Mouse (Mus musculus) heart, embryonic 13.5 days (tissue): ENCODE results near the gene Hoxa6. TPM values are rescaled to one million over a fixed set of nuclear protein-coding genes. Genes with fewer than 3 reads are reported as not detected.

ENCODE experiments used
- ATAC-seq: fragments of 200-750 bp; cut with Nextera tagmentation; 2 replicates; pipeline ENCODE4 v1.8.0; 2017; ENCODE audit warnings: moderate TSS enrichment; ENCODE audit not compliant: insufficient number of reproducible peaks, low FRiP score, low TSS enrichment; ENCODE audit errors: extremely low read depth
- H3K27ac ChIP-seq: fragments of 300-500 bp; sonication (generic); replicated peaks from 2 replicates; pipeline ENCODE4 v1.5.1; 2015; ENCODE audit warnings: moderate library complexity, mild to moderate bottlenecking, inconsistent platforms
- H3K27me3 ChIP-seq: fragments of 300-500 bp; sonication (generic); replicated peaks from 2 replicates; pipeline ENCODE4 v1.6.1; 2015; ENCODE audit warnings: mild to moderate bottlenecking, inconsistent platforms
- H3K36me3 ChIP-seq: fragments of 300-500 bp; sonication (generic); 2 replicates; pipeline ENCODE4 v1.6.1; 2015; ENCODE audit warnings: mild to moderate bottlenecking, inconsistent platforms
- H3K4me1 ChIP-seq: fragments of 300-500 bp; sonication (generic); 2 replicates; pipeline ENCODE4 v1.6.1; 2015; ENCODE audit warnings: inconsistent platforms
- H3K4me2 ChIP-seq: fragments of 300-500 bp; sonication (generic); 2 replicates; pipeline ENCODE4 v1.6.1; 2015; ENCODE audit warnings: inconsistent platforms, mild to moderate bottlenecking, moderate library complexity
- H3K4me3 ChIP-seq: fragments of 300-500 bp; sonication (generic); 2 replicates; pipeline ENCODE4 v1.5.1; 2015; ENCODE audit warnings: moderate library complexity, mild to moderate bottlenecking, inconsistent platforms
- H3K9ac ChIP-seq: fragments of 300-500 bp; sonication (generic); 2 replicates; pipeline ENCODE4 v1.6.1; 2015; ENCODE audit warnings: inconsistent platforms, mild to moderate bottlenecking, moderate library complexity
- H3K9me3 ChIP-seq: fragments of 300-500 bp; sonication (generic); 2 replicates; pipeline ENCODE4 v1.6.1; 2016; ENCODE audit warnings: inconsistent platforms
- WGBS: fragments of 180-500 bp; shearing (Covaris S2); methylation state at CpG from one replicate; pipeline ENCODE4 v1.1.7; 2015; ENCODE audit warnings: mixed read lengths; 5-methylcytosine and 5-hydroxymethylcytosine counted together
- polyA plus RNA-seq: library from polyadenylated mRNA; unstranded; fragments of >200 nt; fragmentation: Nextera tagmentation; extraction: Ambion mirVana; gene quantifications from 2 replicates; pipeline ENCODE4 v1.2.1, GENCODE M21; 2015

The Hoxa6 gene
- polyA plus RNA-seq, 1 experiment from 2014 or later, result 0.40 TPM

DNA sequence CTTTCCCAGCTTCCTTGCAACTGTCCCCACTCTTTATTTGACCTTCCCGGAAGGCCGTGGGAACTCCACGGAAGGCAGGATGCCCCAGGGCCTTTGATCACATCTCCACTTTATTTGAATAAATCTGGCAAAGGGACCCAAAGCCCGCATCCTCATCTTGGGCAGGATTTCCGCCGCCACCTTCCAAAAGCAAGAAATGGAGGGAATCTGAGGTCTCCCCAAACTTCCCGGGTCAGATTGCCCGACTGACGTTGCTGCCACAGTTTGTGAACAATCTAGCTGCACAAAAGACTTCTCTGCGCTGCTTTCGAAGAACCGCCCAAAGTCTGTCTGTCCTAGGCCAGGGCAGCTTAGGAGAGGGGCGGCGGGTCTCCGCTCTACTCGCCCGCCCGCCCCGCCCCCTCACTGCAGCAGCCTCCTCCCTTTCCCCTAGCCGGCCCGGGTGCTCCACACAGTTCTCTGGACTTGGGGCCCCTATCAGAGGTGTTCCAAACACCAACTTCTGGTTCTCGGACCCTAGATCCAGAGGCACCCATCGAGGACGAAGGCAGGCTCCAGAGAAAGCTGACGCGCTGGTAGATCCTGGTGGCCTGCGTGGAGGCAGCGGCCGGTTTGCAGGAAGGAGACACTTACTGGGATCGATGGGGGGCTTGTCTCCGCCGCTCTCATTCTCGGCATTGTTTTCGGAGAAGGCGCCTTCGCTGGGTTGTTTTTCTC lies 16.5 kb upstream of the Hoxa6 start:
- Histone ChIP-seq H3K9ac (no peak overlapping the region), H3K4me2 (no peak overlapping the region), H3K9me3 (no peaks in the 10 kb centered on the region), H3K27me3 (peaks cover 99% of the 10 kb centered on the region), H3K27ac (no peak overlapping the region), H3K4me1 (peaks cover 15% of the 10 kb centered on the region; the same call in 1 of the 2 replicates), H3K36me3 (no peaks in the 10 kb centered on the region), H3K4me3 (peak overlapping the region; percentile 23; the same call in 1 of the 2 replicates)
- 1% methylated on average over 36 of the region's 36 CpGs for WGBS
- no peak for ATAC-seq

DNA sequence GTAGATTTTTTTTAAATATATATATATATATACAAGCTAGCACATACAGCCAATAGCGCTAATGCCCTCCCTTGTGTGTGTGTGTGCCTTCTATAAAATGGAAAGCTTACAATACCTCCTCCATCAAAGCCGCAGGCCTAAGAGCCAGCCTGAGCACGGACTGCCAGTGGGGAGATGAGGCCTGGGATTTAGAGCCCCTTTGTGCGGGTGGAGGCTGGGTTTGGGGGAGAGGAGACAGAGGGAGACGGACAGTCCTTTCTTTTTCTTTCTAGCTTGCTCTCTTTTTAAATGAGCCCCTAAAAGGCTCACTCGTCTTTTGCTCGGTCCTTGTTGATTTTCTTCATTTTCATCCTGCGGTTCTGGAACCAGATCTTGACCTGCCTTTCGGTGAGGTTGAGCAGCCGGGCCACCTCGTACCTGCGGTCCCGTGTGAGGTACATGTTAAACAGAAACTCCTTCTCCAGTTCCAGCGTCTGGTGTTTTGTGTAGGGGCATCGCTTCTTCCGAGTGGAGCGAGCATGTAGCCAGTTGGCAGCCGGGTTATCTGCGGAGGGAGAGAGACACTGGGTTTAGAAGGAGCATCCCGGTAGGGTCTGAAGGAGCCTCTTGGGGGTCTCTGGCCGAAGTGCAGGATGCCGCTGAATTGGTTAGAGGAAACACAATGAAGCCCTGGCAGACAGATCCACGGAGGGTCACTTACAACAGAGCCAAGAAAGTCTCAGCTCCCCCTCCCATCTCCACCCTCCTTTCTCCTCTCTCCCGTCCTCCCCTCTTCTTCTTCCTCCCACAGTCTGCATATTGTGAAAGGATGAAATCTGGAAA lies 15.6 kb upstream of the Hoxa6 start:
- Histone ChIP-seq H3K9ac (no peak overlapping the region), H3K4me3 (no peak overlapping the region; the same call in 1 of the 2 replicates), H3K27ac (no peak overlapping the region), H3K36me3 (no peaks in the 10 kb centered on the region), H3K27me3 (peaks cover 99% of the 10 kb centered on the region), H3K4me2 (peak overlapping the region; percentile 26; the same call in 1 of the 2 replicates), H3K9me3 (no peaks in the 10 kb centered on the region), H3K4me1 (peaks cover 15% of the 10 kb centered on the region; the same call in 1 of the 2 replicates)
- WGBS, result 4% methylated on average over 24 of the region's 24 CpGs
- ATAC-seq, result no peak

DNA sequence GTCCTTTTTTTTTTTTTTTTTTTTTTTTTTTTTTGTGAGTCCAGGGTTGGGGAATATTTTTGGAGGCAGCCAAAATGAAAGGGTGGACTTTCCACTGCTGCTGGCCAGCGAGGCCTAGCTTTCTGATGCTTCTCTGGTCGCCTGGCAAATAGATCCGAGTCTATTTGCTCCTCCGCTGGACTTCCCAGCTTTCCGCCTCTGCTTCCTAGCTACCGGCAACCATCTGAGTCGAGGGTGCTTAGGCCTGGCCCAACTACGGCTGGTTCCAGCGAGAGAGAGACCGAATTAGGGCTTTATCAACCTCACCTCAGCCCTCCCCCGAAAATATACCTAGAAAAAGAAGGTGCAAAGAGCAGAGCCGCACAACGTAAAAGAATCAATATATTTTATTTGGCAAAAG lies 14.2 kb upstream of the Hoxa6 start:
- peaks cover 100% of the 10 kb centered on the region for H3K27me3 ChIP-seq
- H3K9ac ChIP-seq, result no peak overlapping the region
- no peak overlapping the region for H3K4me3 ChIP-seq
- no peak for ATAC-seq
- no peaks in the 10 kb centered on the region for H3K9me3 ChIP-seq
- H3K4me2 ChIP-seq, result no peak overlapping the region
- H3K27ac ChIP-seq, result no peak overlapping the region
- no peaks in the 10 kb centered on the region for H3K36me3 ChIP-seq
- WGBS, result 21% methylated on average over 13 of the region's 13 CpGs
- H3K4me1 ChIP-seq, result peaks cover 16% of the 10 kb centered on the region

DNA sequence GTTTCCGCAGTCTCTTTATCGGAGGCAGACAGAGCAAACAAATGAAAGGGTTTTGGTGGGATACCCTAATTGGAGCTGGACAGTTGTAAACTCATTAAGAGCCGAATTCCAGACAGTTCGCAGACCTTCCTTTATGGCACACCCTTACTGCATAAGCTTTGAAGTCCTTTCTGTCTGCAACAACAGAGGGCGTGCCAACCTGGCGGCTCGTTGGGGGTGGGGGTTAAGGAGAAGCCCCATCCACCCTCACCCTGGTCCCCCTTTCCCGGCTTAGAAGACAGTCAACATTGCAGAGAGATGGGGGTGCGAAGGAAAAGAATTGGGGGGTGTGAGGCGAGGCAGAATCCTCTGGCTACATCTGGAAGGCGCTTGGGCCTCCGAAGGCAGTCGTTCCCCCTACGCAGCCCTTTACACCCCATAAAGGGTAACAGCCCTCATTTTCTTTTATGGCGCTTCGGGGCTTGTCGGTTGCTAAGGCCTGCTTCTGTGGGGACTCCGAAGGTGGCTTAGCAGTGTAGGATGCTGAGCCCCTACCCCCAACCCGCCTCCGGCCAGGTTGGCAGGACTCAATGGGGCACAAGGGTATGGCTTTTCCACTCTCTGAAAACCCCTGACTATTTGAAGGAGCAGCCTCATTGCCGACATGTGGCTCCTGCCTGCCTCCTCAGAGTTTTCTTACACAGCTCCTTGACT lies 13.6 kb upstream of the Hoxa6 start:
- Histone ChIP-seq H3K9me3 (no peaks in the 10 kb centered on the region), H3K4me1 (peaks cover 22% of the 10 kb centered on the region), H3K27ac (no peak overlapping the region), H3K36me3 (no peaks in the 10 kb centered on the region), H3K27me3 (peaks cover 100% of the 10 kb centered on the region), H3K9ac (no peak overlapping the region), H3K4me2 (peak overlapping the region; percentile 79), H3K4me3 (peak overlapping the region; percentile 61)
- 7% methylated on average over 21 of the region's 21 CpGs for WGBS
- ATAC-seq, result no peak

DNA sequence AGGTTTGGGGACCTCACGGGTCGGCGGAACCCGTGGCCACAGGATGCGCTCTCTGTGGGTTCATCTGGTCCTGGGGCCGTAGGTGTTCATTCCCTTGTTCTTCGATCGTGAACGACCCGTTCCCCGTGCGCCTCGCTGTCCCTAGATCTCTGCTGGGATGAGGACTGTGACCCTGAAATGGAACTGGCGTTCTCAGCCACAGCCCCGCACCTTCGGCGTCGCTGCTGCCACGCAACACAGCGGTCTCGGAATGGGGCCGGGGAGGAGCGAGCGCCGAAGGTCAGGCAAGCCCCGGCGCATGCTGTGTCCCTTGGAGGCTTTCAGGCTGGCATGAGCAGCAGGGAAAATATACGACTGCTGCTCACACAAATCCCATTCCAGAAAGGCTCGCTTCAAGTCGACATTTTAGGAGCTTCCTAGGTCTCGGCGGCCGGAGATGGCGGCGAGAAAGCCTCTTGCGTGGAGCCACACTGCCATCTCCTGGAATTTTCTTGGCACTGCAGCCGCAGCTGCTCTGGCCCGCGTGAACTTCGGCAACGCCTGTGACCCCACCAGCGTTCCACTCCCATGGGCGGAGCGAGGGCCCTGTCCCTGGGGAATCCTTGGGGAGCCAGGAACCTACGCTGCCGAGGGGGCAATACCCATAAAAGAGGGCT lies 12.9 kb upstream of the Hoxa6 start, which contains the start of gene Hoxa7:
Hoxa7 (minus strand) TSS at position 518 of the 656 bp plus-strand sequence.
- H3K4me2 ChIP-seq, result peak within 1 kb of the TSS; percentile 79
- peaks cover 27% of the 10 kb centered on the region for H3K4me1 ChIP-seq
- no peak within 1 kb of the TSS for H3K27ac ChIP-seq
- H3K9me3 ChIP-seq, result no peaks in the 10 kb centered on the region
- peak within 1 kb of the TSS; percentile 61 for H3K4me3 ChIP-seq
- ATAC-seq, result no peak
- H3K36me3 ChIP-seq, result no peaks in the 10 kb centered on the region
- peak within 1 kb of the TSS; percentile 70 for H3K9ac ChIP-seq
- peaks cover 100% of the 10 kb centered on the region for H3K27me3 ChIP-seq
- 1% methylated on average over 46 of the region's 46 CpGs for WGBS

DNA sequence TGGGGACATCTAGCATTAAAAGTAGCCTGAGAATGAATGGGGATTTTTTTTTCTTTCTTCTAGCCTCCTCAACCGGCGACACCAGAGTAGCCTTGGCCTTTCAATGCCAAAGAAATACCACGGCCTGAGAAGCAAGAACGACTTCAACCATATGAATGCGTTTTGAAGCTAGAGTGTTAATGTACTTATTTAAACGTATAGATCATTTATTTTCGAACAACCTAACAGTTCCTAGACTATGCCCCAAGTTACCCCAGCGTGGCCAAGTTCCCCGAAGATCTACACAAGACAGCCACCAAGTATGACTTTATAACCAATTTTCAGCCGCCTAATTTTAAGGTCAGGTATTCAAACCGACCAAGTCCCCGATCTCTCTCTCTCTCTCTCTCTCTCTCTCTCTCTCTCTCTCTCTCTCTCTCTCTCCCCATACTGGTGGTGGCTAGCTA lies 12.4 kb upstream of the Hoxa6 start:
- peak overlapping the region; percentile 79 for H3K4me2 ChIP-seq
- peak overlapping the region; percentile 61 for H3K4me3 ChIP-seq
- no peak for ATAC-seq
- peaks cover 100% of the 10 kb centered on the region for H3K27me3 ChIP-seq
- H3K9me3 ChIP-seq, result no peaks in the 10 kb centered on the region
- 8% methylated on average over 12 of the region's 12 CpGs for WGBS
- peaks cover 24% of the 10 kb centered on the region for H3K4me1 ChIP-seq
- H3K36me3 ChIP-seq, result no peaks in the 10 kb centered on the region
- H3K27ac ChIP-seq, result no peak overlapping the region
- no peak overlapping the region for H3K9ac ChIP-seq

DNA sequence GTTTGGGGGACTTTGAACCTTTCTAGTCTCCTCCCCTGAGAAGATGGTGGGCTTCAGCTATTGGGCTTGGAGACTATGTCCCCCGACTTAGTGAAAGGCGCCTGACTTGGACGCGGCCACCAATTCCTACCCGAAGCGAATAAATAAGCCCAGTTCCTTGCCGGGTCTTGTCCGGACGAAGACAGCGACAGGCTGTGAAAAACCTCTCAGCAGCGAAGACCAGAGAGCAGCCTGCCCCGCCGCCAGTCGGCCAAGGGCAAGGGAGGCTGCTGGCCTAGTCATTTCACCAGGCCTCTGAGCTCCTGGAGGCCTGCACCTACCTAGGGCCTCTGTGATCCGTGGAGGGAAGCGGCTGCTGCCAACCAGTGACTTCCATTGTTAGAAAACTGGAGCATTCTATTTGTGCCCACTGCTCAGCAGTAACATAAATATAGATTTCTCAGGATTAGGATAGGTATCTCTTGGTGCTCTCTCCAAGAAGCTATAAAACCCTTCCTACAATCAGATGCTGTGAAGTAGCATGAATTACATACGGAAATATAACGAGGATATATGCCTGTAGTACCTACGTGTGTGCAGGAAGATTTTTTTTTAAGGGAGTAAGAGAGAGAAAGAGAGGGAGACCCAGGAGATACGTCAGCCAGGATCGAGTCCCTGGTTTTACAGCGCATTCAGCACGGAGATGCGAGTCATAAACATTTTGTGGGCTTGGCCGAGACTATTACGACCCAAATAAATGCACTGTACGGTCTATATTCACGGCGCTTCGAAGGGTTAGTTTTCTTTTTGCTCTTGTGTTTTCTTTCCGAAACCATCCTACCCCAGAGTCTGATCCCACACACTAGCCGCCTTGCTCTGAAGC lies 11.7 kb upstream of the Hoxa6 start:
- no peak overlapping the region for H3K4me3 ChIP-seq
- no peak overlapping the region for H3K4me2 ChIP-seq
- no peak overlapping the region for H3K9ac ChIP-seq
- no peak for ATAC-seq
- H3K36me3 ChIP-seq, result no peaks in the 10 kb centered on the region
- H3K27me3 ChIP-seq, result peaks cover 100% of the 10 kb centered on the region
- H3K4me1 ChIP-seq, result peaks cover 20% of the 10 kb centered on the region
- H3K9me3 ChIP-seq, result no peaks in the 10 kb centered on the region
- WGBS, result 18% methylated on average over 32 of the region's 32 CpGs
- H3K27ac ChIP-seq, result no peak overlapping the region

DNA sequence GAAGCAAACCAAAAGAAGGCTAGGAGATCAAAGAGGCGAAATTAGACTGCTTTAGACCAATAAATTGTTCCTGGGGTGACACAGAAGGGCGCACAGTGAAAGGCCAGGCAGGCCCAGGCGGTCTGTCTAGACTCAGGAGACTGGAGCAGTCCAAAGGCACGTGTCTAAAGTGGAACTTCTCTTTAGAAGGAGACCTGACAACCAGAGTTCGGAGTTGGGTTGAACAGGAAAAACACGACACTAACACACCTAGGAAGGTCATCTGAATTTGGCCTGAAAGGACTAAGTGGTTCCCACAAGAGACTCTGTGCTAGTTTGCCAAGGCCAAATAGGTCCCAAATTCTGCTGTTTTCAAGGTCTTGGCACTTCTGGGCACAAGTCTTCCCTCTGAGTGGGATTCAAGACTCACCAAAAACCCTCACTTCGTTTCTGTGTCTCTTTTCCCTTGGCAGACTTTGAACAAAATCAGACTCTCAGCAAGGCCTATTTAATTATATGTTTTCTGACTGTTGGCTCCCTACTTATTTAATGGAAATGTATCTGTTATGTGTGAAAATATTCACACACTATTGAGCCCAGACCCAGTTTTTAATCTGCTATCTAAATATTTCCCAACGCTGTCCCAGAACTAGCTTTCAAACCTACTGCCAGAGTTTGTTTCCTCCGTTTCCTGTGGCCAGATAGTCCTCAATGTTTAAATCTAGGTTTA lies 10.9 kb upstream of the Hoxa6 start:
- no peaks in the 10 kb centered on the region for H3K9me3 ChIP-seq
- no peaks in the 10 kb centered on the region for H3K36me3 ChIP-seq
- H3K4me2 ChIP-seq, result no peak overlapping the region
- ATAC-seq, result no peak
- no peak overlapping the region for H3K9ac ChIP-seq
- peaks cover 100% of the 10 kb centered on the region for H3K27me3 ChIP-seq
- no peak overlapping the region for H3K4me3 ChIP-seq
- H3K4me1 ChIP-seq, result peaks cover 20% of the 10 kb centered on the region
- no peak overlapping the region for H3K27ac ChIP-seq
- WGBS, result 29% methylated on average over 9 of the region's 9 CpGs

DNA sequence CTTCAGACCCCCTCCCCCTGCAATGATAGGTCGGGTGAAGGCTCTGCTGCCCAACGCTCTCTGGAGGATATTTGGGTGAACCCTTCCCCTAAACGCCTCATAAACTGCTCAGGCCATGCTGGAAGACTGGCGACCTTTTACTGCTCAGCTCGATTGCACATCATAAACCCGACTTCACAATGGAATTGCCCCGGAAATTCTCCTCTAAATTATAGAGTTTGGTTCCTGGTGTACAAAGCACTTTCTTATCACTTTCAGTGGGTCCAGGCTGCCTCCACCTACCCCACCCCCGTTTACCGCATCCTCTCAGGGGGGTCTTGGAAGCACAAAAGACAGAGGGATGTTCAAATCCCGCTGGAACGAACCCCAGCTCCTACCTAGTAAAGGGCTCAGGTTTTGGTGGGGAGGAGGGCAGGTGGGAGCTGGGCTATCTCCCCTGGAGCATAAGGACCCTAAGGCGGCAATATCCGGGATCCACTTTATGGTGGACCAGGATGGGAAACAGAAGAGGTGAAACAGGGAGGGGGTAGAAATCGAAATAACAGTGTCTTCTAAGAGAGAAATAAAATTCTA lies 10.2 kb upstream of the Hoxa6 start:
- peaks cover 100% of the 10 kb centered on the region for H3K27me3 ChIP-seq
- no peak overlapping the region for H3K4me2 ChIP-seq
- no peaks in the 10 kb centered on the region for H3K36me3 ChIP-seq
- H3K27ac ChIP-seq, result no peak overlapping the region
- no peaks in the 10 kb centered on the region for H3K9me3 ChIP-seq
- 11% methylated on average over 14 of the region's 14 CpGs for WGBS
- no peak for ATAC-seq
- no peak overlapping the region for H3K9ac ChIP-seq
- H3K4me3 ChIP-seq, result no peak overlapping the region
- peaks cover 20% of the 10 kb centered on the region for H3K4me1 ChIP-seq
